Mouse (Mus musculus) embryonic facial prominence, embryonic 15.5 days (tissue): ENCODE results near the gene Odf2l. TPM values are rescaled to one million over a fixed set of nuclear protein-coding genes. Genes with fewer than 3 reads are reported as not detected.

Experiments used
- ATAC-seq: fragments of 200-750 bp; cut with Nextera tagmentation; 2 replicates; pipeline ENCODE4 v1.8.0; 2017; ENCODE audit warnings: low read depth, moderate TSS enrichment; ENCODE audit not compliant: insufficient number of reproducible peaks, low FRiP score, low TSS enrichment
- H3K27ac ChIP-seq: fragments of 300-500 bp; sonication (generic); replicated peaks from 2 replicates; pipeline ENCODE4 v1.5.1; 2015; ENCODE audit warnings: mild to moderate bottlenecking, inconsistent platforms
- H3K27me3 ChIP-seq: fragments of 300-500 bp; sonication (generic); 2 replicates; pipeline ENCODE4 v1.6.1; 2015; ENCODE audit warnings: inconsistent platforms
- H3K36me3 ChIP-seq: fragments of 300-500 bp; sonication (generic); 2 replicates; pipeline ENCODE4 v1.6.1; 2015; ENCODE audit warnings: mild to moderate bottlenecking, inconsistent platforms
- H3K4me1 ChIP-seq: fragments of 300-500 bp; sonication (generic); 2 replicates; pipeline ENCODE4 v1.6.1; 2015; ENCODE audit warnings: inconsistent platforms
- H3K4me2 ChIP-seq: fragments of 300-500 bp; sonication (generic); replicated peaks from 2 replicates; pipeline ENCODE4 v1.6.1; 2015; ENCODE audit warnings: mild to moderate bottlenecking, inconsistent platforms
- H3K4me3 ChIP-seq: fragments of 300-500 bp; sonication (generic); replicated peaks from 2 replicates; pipeline ENCODE4 v1.5.1; 2015; ENCODE audit warnings: mild to moderate bottlenecking, inconsistent platforms
- H3K9ac ChIP-seq: fragments of 300-500 bp; sonication (generic); 2 replicates; pipeline ENCODE4 v1.6.1; 2015; ENCODE audit warnings: inconsistent platforms
- H3K9me3 ChIP-seq: fragments of 300-500 bp; sonication (generic); replicated peaks from 2 replicates; pipeline ENCODE4 v1.6.1; 2016; ENCODE audit warnings: inconsistent platforms
- WGBS: fragments of 180-500 bp; shearing (Covaris S2); methylation state at CpG from one replicate; pipeline ENCODE4 v1.1.7; 2015; 5-methylcytosine and 5-hydroxymethylcytosine counted together
- polyA plus RNA-seq: library from polyadenylated mRNA; unstranded; fragments of >200 nt; fragmentation: Nextera tagmentation; extraction: Ambion mirVana; gene quantifications from 2 replicates; pipeline ENCODE4 v1.2.1, GENCODE M21; 2015

Gene Odf2l
- polyA plus RNA-seq, 1 experiment from 2014 or later = 18.1 TPM

GRCm38 (mm10) chr3:145142925-145143324 is 24.5 kb downstream of the Odf2l start:
- Histone ChIP-seq H3K36me3 (peaks cover 6% of the 10 kb centered on the region; the same call in 1 of the 2 replicates), H3K9ac (no peak overlapping the region), H3K27me3 (no peaks in the 10 kb centered on the region), H3K4me1 (no peaks in the 10 kb centered on the region), H3K27ac (no peak overlapping the region), H3K4me2 (no peak overlapping the region), H3K4me3 (no peak overlapping the region), H3K9me3 (no peaks in the 10 kb centered on the region)
- ATAC-seq = no peak

GRCm38 (mm10) chr3:145143856-145144255 is 25.5 kb downstream of the Odf2l start:
- Histone ChIP-seq H3K4me3 (no peak overlapping the region), H3K4me1 (no peaks in the 10 kb centered on the region), H3K4me2 (no peak overlapping the region), H3K27me3 (no peaks in the 10 kb centered on the region), H3K36me3 (peaks cover 6% of the 10 kb centered on the region; the same call in 1 of the 2 replicates), H3K9me3 (no peaks in the 10 kb centered on the region), H3K9ac (no peak overlapping the region), H3K27ac (no peak overlapping the region)
- ATAC-seq = no peak
- 84% methylated on average over 10 of the region's 10 CpGs for WGBS

GRCm38 (mm10) chr3:145146871-145147270 is 28.5 kb downstream of the Odf2l start:
- 95% methylated on average over 9 of the region's 9 CpGs for WGBS
- Histone ChIP-seq H3K4me3 (no peak overlapping the region), H3K36me3 (peaks cover 6% of the 10 kb centered on the region; the same call in 1 of the 2 replicates), H3K4me2 (no peak overlapping the region), H3K9me3 (no peaks in the 10 kb centered on the region), H3K27ac (no peak overlapping the region), H3K4me1 (no peaks in the 10 kb centered on the region), H3K27me3 (no peaks in the 10 kb centered on the region), H3K9ac (no peak overlapping the region)
- no peak for ATAC-seq

- Histone ChIP-seq H3K9ac (no peak overlapping the region), H3K4me2 (no peak overlapping the region), H3K27ac (no peak overlapping the region), H3K4me3 (no peak overlapping the region), H3K4me1 (no peaks in the 10 kb centered on the region), H3K9me3 (no peaks in the 10 kb centered on the region), H3K36me3 (peaks cover 6% of the 10 kb centered on the region; the same call in 1 of the 2 replicates), H3K27me3 (no peaks in the 10 kb centered on the region)
- WGBS = 81% methylated on average over 2 of the region's 2 CpGs
- ATAC-seq = no peak
Measured at GRCm38 (mm10) chr3:145147483-145147882, 29.1 kb downstream of the Odf2l start.

- Histone ChIP-seq H3K4me1 (no peaks in the 10 kb centered on the region), H3K4me3 (no peak overlapping the region), H3K27ac (no peak overlapping the region), H3K36me3 (peaks cover 6% of the 10 kb centered on the region; the same call in 1 of the 2 replicates), H3K4me2 (no peak overlapping the region), H3K9me3 (no peaks in the 10 kb centered on the region), H3K9ac (no peak overlapping the region), H3K27me3 (no peaks in the 10 kb centered on the region)
- no peak for ATAC-seq
Measured at GRCm38 (mm10) chr3:145147952-145148351, 29.6 kb downstream of the Odf2l start.

GRCm38 (mm10) chr3:145151092-145151491 is 32.7 kb downstream of the Odf2l start:
- no peak overlapping the region for H3K4me3 ChIP-seq
- no peaks in the 10 kb centered on the region for H3K27me3 ChIP-seq
- no peak for ATAC-seq
- peaks cover 6% of the 10 kb centered on the region; the same call in 1 of the 2 replicates for H3K36me3 ChIP-seq
- H3K4me2 ChIP-seq = no peak overlapping the region
- H3K27ac ChIP-seq = no peak overlapping the region
- H3K9me3 ChIP-seq = no peaks in the 10 kb centered on the region
- no peak overlapping the region for H3K9ac ChIP-seq
- H3K4me1 ChIP-seq = no peaks in the 10 kb centered on the region
- WGBS = 89% methylated on average over 7 of the region's 7 CpGs

- Histone ChIP-seq H3K4me1 (peaks cover 2% of the 10 kb centered on the region; the same call in 1 of the 2 replicates), H3K36me3 (peaks cover 1% of the 10 kb centered on the region; the same call in 1 of the 2 replicates), H3K4me3 (no peak overlapping the region), H3K4me2 (no peak overlapping the region), H3K27me3 (no peaks in the 10 kb centered on the region), H3K9me3 (no peaks in the 10 kb centered on the region), H3K27ac (no peak overlapping the region), H3K9ac (no peak overlapping the region)
- no peak for ATAC-seq
- WGBS = 81% methylated on average over 7 of the region's 7 CpGs
Measured at GRCm38 (mm10) chr3:145151933-145152332, 33.5 kb downstream of the Odf2l start.

- no peaks in the 10 kb centered on the region for H3K36me3 ChIP-seq
- no peaks in the 10 kb centered on the region for H3K27me3 ChIP-seq
- no peak overlapping the region for H3K9ac ChIP-seq
- no peaks in the 10 kb centered on the region for H3K9me3 ChIP-seq
- WGBS = 49% methylated on average over 6 of the region's 6 CpGs
- H3K4me1 ChIP-seq = peaks cover 3% of the 10 kb centered on the region; the same call in 1 of the 2 replicates
- no peak overlapping the region for H3K4me2 ChIP-seq
- peak; percentile 57; the same call in 1 of the 2 replicates for ATAC-seq
- no peak overlapping the region for H3K4me3 ChIP-seq
- H3K27ac ChIP-seq = peak overlapping the region; percentile 45; the same call in 1 of the 2 replicates
Measured at GRCm38 (mm10) chr3:145156883-145157282, 38.5 kb downstream of the Odf2l start.

- H3K4me2 ChIP-seq = no peak overlapping the region
- H3K4me3 ChIP-seq = no peak overlapping the region
- H3K27me3 ChIP-seq = no peaks in the 10 kb centered on the region
- no peaks in the 10 kb centered on the region for H3K9me3 ChIP-seq
- no peaks in the 10 kb centered on the region for H3K36me3 ChIP-seq
- no peak for ATAC-seq
- H3K27ac ChIP-seq = no peak overlapping the region
- H3K4me1 ChIP-seq = peaks cover 3% of the 10 kb centered on the region; the same call in 1 of the 2 replicates
- no peak overlapping the region for H3K9ac ChIP-seq
- 88% methylated on average over 3 of the region's 3 CpGs for WGBS
Measured at GRCm38 (mm10) chr3:145158441-145158840, 40.1 kb downstream of the Odf2l start.

GRCm38 (mm10) chr3:145166741-145167140 is 48.4 kb downstream of the Odf2l start:
- 96% methylated on average over 11 of the region's 11 CpGs for WGBS
- no peak overlapping the region for H3K27ac ChIP-seq
- H3K4me1 ChIP-seq = 0 out of 2 replicates have a peak, but pooled peaks cover 4% of the 10 kb centered on the region
- no peak overlapping the region for H3K9ac ChIP-seq
- ATAC-seq = no peak
- no peaks in the 10 kb centered on the region for H3K36me3 ChIP-seq
- H3K9me3 ChIP-seq = no peaks in the 10 kb centered on the region
- H3K4me2 ChIP-seq = no peak overlapping the region
- no peak overlapping the region for H3K4me3 ChIP-seq
- no peaks in the 10 kb centered on the region for H3K27me3 ChIP-seq

GRCm38 (mm10) chr3:145167766-145168165 is 49.4 kb downstream of the Odf2l start:
- no peak overlapping the region for H3K9ac ChIP-seq
- H3K4me1 ChIP-seq = 0 out of 2 replicates have a peak, but pooled peaks cover 5% of the 10 kb centered on the region
- no peak for ATAC-seq
- WGBS = 58% methylated on average over 5 of the region's 5 CpGs
- no peaks in the 10 kb centered on the region for H3K36me3 ChIP-seq
- no peak overlapping the region for H3K27ac ChIP-seq
- no peak overlapping the region for H3K4me2 ChIP-seq
- H3K4me3 ChIP-seq = no peak overlapping the region
- H3K9me3 ChIP-seq = no peaks in the 10 kb centered on the region
- H3K27me3 ChIP-seq = no peaks in the 10 kb centered on the region
